Mouse (Mus musculus) right cerebral cortex, postnatal 25 days (tissue): ENCODE measurements at regions not wholly inside any gene's neighbourhood (a gene's known extent, or its start where the extent isn't known, plus 50 kb on each side); places are given as distances from the start of the nearest gene placed in this dataset.

ENCODE experiments used
- DNase-seq: peaks from one replicate; pipeline ENCODE4 v3.0.0; 2022

DNA sequence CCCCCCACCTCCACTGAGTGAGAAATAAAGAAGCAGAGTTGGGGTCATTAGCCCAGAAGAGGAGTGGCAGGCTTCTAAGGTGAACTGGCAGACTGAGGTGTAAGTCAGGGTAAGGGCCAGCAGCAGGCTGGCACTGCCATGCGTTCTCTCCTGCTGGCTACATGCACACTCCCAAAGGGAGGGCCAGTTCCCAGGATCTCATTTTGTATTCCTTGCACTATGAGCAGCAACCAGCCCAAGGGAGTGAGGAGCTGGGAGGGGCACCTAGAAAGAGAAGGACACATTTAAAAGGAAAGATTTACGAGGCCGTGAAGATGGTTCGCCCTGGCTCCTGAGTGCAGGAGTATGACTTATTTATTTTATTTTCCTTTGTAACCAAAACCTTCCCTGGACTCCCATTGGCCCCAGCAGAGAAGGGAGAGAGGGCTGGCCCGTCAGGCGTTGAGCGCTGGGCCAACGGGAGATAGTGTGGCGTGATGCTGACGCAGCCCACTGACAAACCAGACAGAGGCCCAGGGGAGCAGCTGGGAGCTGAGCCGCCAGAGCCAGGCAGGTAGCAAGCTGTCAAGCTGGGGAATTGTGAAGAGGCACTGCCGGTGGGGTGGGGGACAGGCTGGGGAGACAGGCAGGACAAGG is 166.8 kb upstream of the Klf7 start:
- peak; percentile 56 for DNase-seq

DNA sequence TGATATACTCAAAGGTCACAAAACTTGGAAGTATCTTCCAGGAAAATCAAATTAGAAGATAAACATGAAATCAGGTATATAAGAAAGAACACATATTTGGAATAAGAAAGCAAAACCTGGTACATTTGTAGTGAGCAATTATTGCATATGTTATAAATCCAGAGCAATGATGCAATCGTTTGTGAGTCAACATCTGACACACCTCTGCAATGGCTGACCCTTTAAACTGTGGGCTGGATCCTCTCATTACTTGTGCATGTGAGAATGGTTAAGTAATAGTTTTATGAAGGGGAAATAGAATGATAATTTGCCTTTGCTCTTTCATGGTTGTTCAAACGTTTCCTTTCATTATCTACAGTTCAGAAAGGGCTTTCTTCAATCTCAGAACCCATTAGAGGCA is 165.0 kb upstream of the Klf7 start:
- no peak for DNase-seq

DNA sequence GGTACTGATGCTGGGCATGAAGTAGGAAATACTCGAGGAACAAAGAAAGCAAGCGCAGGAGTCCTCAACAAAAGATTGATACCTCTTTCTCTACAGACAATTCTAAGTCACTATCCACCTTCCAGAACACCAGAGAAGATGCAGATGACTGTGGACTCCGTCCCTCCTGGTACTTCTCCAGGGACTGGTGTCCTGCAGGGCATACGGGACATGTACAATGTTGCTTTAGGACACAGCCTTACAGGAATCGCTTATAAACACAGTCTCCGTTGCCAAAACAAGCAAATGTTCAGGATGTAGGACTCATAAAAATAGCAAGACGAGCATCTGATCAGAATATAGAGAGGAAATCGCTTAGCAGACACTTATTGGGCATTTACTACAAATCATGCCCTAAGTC is 162.6 kb upstream of the Klf7 start:
- no peak for DNase-seq

DNA sequence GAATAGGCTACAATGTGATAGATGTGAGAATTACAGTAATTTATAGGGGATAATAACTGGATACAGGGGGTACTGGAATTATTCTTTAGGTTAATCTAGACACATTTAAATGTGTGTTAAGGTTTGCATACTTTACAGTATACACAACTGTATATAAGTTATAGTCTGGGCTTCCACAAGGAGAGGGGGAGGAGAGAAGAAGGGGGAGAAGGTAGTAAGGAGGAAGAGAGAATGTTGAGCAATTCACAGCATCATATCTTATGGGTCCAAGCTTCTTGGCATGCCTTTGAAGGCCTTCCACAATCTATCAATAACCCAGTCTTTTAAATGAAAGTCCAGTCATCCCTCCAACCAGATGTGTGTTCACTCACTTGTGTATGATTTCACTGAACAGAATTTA is 153.8 kb upstream of the Klf7 start:
- DNase-seq: no peak

DNA sequence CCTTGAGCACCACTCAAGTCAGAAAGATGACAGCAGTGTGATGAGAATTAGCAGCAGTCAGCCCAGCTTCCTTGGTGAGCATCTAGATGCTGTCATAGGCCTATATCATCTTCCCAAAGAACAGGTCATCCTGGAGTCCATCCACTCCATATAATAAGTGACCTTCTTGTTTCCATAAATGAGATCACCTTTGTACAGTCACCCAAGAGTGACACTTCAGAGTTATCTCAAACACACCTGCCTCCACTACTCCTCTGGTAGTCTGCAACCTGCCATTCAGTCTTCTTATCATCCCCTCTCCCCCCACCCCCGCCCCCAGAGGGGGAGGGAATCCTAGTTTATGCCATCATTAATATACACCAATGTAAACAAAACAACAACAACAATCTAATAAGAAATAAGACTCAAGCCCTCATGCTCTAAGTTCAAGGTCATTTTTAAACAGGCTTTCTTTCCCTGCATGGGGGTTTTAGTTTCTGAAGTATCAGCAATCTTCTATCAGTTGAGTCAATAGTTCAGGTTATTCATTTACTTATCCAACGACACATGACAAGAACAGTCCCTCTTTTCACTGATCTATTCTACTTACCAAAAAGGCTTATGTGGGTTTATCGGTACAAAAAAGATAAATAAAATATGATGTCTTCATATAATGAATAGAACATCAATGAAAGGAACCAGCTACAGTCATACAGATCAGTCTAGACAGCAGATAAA is 153.2 kb upstream of the Klf7 start:
- DNase-seq: no peak

DNA sequence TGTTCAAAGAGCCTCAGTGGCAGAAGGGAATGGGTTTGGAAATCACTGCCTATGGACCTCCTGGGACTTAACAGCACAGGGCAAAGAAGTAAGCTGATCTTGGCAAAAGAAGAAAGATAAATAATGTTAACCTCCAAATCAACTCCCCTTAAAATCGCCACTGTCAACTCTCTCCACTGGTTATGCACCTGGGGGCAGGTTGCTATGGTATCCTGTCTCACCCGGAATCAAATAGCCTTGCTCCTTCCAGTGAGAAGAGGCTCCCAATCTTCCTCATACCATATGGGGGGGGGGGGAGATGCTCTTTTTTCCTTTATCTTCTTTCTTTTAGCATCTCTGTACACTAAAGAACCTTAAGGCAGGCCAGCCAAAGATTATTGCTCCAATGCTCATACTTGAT is 135.2 kb upstream of the Klf7 start:
- DNase-seq: no peak

DNA sequence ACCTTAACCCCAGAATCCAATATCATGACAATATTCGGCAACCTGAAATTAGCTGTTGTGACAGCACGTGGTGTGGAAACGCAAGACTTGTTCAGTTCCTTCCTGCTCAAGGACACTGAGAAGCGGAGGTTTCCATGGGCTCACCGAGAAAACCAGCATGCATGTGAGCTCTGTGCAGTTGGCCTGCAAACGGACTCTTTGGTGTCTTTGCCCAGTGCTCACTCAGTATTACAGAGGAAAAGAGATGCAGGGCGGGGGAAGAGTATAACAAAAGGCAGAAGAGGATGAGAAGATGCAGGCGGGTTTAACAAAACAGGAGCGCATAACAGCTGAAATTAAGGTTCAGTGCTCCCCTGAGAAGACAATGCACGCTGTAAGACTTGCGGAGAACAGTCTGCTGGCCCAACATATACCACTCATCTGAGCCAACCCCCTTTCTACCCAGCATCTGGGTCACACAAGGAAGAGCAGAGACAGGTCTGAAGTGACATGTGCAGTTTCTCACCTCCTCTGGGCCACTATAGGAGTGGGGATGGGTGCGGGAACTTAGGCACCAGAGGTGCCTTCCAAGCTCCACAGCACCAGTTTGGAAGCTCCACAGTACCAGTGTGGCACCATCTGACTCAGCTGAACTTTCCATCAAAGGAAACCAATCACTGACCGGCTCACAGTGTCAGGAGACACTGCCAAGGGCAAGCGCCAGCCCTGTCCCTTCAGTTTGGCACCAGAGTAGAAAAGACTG is 133.6 kb upstream of the Klf7 start:
- DNase-seq: no peak

DNA sequence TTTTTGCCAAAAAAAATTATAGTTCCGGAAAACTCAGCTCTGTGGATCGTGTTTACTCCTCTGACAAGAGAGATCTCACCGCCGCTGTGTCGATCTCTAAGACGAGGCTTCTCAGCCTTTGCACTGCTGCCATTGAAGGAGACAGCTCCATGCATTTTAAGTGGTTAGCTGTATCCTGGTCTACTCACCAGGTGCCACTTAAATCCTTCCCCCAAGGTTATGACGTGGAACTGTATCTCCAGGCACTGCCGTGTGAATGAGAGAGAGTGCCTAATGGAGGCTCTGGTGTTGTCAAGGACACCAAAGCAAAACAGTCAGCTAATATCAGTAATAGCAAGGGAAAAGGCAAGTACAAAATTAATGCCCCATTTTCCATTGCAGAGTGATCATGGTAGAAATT is 132.6 kb upstream of the Klf7 start:
- DNase-seq: no peak

DNA sequence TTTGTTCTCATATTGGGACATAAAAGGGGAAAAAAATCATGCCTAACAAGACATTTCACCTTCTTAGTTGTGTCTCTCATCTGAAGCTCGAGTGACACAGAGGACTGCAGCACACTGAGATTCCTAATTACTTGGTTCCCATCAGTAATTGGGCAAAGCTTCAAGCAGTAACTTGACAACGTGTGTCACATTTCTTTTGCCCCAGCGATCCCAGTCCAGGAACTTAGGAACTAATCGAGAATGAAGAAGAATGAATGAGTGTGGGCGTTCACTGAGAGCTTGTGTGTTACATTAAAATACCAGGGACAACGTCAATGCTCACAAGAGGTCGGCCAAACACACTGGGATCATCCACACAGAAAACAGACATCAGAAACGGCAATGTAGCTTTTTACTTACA is 131.9 kb upstream of the Klf7 start:
- DNase-seq: no peak

DNA sequence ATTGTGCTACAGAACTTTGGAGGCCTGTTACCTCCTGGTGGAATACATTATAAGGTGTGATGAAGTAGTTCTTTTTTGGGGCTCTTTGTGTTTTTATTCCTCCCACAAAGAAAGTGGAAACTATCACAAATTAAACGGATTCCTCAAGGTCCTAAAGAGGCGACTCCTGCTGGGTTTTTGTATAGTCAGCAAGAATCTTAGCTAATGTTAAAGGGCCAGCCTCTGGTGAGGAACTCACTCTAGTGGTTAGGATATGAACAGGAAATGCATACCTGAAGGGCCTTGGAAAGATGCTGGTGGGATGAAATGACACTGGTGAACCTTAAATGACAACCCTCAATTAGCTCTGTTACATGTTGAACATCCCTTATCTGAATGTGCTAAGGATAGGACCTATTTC is 120.3 kb upstream of the Klf7 start:
- no peak for DNase-seq

DNA sequence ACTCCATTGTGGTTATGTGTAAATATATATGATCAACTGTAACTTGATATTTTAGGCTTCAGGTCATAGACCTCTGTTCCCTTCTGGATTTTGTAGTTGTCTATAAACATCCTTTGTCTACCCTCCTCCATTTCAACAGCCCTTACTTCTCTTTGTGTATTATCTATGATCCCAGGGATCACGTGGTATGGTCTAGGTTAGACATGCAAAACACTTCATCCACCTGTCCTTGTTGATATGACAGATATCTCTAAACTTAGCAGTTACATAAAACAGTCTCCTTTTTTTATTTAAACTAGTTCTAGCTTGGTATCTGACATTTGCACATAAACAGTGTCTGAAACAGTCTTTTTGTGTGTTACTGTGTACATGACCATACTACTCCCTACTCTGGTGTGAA is 107.6 kb upstream of the Klf7 start:
- DNase-seq: no peak

DNA sequence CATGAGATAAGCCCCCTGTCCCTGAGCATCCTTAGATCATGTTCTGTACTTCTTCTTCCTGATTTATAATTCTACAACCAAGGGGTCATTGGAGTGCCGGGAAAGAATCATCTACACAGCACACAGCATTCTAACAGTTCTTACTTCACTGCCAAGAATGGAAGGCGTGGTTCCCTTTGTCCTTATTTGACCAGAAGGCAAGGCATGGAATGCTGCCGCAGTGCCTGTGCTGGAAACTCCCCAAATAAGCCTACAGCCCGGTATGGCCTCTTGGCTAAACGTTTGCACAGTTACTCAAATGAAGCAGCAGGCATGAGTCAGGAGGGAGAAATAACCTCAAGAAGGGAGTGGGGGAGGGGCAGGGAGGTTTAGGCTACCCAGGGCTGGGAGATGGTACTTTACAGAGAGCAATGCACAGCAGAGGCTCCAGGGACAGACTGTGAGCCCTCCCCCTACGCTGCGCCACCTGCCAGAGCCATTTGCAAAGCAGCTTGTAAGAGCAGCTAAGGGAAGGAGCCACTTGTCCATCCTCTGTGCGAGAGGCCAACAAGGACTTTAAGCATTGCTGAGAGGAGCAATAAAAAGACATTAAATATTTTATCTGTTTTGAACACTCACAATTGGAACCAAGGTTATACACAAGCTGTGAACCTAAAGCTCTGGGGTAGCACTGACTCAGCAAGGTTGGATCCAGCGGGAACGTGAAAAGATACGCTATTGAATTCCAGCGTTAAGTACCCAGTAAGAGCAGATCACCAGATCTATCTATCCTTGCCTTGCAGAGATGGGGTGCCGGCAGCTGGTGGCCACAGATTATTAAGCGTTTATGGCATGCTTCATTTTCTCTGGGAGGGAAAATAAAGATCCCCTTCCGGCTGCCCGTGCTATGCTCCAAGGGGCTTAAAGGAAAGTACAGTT is 104.2 kb upstream of the Klf7 start:
- DNase-seq: peak; percentile 50

DNA sequence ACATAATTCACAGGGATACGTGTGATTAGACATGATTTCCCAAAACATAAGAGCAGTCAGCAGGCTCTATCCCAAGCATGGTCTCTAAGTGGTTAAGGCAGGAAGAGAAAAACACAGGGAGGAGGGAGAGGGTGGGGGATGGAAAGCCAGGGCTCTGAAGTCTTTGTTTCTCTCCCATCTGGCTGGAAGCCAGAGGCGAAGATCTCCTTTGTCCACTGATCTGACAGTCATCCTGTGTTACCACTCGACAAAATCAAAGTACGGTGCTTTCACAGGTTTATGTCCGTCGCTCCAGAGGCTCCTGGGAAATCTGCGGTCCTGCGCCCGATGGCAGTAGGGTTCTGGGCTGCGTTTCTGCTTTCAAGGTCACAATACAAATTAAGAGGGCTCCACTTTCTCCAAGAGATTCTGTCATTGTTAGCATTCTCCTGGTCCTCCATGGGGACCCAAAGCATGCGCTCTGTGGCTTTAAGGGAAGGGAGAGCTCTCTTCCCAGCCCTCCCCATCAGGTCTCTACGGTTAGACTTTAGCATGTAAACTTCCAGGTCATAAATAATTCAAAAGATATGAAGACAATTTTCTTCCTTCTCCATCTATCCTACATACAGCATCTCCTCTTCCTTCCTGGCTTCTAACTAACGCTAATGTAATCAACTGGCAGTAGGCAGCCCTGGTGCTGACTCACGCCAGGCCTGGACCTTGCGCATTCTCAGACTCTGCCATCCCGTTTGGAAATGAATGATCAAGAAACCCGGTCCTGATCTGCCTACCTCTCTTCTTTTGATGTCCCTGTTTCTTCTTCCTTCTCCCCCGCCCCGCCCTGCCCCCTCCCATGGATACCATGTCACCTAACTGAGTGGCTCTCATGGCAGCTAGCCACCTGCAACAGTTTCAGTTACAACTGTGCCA is 102.0 kb upstream of the Klf7 start:
- no peak for DNase-seq

DNA sequence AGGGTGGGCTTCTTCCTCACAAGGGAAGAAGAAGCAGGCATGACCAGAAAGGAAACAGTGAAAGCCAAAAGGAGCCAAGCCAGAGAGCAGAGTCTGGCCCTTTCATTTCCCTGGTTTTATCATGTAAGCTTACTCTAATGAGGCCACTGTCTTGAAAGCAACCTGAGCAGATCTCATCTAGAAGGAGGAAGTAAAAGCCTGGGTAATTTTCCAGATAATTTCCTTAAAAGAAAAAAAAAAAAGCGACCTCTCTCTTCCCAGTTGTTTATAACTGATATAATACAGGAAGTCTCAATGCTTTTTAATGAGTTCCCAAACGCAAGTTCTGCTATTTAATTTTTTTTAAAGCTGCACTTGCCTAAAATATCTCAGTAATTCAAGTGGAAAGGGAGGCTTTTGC is 100.4 kb upstream of the Klf7 start:
- DNase-seq: no peak

DNA sequence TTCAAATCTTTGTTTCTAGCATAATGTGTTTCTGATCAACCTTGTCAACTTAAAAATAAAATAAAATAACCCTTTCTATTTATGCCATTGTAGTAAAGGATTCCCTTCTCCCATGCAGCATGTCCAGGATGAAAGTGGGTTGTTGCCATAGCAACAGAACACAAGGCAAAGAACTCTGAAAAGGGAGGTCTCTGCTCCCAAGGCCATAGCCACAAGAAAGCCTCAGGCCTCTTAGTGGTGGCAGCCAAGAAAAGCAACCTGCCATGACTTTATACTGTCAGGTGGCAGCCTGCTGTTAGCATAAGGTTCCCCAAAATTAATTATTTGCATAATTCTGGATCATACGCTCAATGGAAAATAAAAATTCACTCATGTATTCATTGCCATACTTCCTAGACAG is 98.4 kb upstream of the Klf7 start:
- DNase-seq: no peak

DNA sequence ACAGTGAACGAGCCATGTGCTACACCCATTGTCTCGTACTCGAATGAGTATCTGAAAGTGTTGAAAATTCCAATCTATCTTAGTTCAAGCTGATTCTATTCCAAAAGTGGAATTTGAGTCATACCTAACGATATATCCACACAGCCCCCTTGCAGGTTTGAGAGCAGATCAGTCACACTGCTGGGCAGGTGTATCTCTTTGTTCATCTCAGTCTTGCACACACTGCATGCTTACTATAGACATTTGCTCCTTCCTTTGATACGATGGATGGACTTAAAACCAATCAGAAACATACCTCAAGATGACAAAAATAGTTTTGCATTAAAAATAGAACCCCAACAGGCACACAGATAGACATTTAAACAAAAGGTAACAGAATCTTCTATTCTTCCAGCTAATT is 98.0 kb upstream of the Klf7 start:
- no peak for DNase-seq

DNA sequence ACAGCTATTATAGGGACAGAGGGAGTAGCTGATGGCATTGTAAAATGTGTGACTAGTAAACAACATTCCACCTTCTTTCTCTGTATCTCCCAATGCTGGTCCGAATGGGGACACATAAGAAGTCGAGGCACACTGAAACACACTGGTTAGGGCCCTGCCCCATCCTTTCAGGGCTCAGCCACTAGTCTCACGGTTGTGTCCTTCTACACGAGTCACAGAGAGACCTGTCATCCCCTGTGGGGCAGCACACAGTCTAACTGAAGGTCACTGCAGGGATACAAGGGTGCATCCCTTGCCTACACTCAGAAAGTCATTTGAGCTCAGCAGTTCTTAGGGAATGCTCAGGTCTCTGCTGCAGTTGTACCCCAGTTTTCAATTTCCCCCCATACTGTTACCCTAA is 93.6 kb upstream of the Klf7 start:
- no peak for DNase-seq

DNA sequence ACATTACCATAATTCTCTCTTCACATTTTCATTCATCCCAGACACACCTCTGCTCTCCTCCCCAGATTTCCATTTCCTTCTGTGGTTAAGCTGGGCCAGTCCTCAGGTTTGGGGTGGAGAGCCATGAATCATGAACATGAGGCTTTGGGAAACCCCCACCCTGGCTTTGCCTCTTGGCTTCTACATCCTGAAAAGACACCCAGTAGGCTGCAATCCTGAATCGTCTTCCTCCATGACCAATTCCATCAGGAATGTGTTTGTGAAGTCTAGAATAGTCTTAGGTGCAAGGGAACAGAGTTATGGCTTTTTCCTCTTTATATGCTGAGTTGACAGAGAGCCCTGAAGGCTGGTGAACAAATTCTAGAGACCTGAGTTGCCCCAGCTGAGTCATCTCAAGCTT is 87.0 kb upstream of the Klf7 start:
- DNase-seq: no peak

DNA sequence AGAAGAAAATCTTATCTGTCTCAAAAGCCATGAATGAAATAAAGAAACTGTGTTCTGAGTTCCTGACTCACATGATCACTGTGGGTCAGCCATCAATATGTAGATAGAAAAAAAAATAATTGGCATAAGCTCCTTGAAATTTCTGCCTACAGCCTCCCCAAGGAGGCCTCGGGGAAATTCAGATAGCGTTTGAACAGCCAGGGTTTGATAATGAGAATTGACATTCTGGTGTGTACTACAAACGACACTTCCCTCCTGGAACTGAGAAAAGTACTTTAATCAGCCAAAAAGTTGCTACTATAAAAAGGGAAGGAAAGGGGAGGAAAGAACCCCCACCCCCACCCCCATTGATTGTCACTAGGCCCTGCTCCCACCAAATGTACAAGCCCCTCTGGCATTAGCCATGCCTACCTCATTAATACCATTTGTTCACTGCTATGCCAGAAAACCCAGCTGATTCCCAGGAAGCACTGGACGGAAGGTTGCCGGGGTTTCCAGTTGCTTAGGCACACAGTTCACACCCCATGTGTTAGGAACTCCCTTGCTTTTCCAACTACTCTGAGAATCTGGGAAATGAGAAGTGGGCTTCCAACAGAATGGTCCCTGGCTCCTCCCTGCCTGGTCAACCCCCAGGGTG is 78.4 kb upstream of the Klf7 start:
- no peak for DNase-seq

DNA sequence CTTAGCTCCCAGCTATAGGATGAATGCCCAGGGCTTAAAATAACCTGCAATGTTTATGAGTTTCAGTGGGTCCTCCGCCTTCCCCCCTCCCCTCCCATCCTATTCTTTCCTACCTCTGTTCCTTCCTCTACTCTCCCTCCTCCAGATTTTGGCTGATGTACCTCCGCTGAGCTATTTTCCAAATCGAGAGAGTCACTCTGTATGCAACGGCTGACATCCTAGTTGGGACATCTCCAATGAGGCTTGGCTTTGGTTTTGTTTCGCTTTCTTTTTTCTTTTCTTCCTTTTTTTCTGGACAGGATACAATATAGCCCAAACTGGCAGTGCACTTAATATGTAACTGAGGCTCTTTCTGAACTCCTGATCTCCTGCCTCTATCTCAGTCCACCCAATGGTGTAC is 76.7 kb upstream of the Klf7 start:
- DNase-seq: no peak

DNA sequence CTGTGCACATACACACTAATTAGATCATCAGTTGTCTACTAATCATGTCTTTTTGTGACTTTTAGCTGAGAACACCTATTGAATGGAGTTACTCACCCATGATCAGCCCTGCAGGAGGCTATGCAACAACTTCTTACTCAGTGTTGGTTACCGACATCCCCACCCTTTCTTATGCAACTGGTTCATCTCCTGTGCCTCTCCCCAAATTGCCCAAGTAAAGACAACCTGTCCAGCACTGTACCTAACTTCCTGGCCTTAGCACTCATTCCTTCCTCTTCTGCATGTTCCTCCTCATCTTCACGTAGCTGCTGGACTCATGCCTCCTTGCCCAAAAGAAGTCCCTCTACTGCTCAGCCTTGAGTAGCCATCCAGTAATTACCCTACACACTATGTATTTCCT is 76.2 kb upstream of the Klf7 start:
- no peak for DNase-seq
